Mouse (Mus musculus) kidney, adult 9 months (tissue): ENCODE data around the gene Pbx2.
A peak's percentile ranks its signal among the peaks of the same experiment; 100 is the strongest.

Experiments
- DNase-seq: peaks from one replicate; pipeline ENCODE4 v3.0.0; 2022

Pbx2 gene

DNA sequence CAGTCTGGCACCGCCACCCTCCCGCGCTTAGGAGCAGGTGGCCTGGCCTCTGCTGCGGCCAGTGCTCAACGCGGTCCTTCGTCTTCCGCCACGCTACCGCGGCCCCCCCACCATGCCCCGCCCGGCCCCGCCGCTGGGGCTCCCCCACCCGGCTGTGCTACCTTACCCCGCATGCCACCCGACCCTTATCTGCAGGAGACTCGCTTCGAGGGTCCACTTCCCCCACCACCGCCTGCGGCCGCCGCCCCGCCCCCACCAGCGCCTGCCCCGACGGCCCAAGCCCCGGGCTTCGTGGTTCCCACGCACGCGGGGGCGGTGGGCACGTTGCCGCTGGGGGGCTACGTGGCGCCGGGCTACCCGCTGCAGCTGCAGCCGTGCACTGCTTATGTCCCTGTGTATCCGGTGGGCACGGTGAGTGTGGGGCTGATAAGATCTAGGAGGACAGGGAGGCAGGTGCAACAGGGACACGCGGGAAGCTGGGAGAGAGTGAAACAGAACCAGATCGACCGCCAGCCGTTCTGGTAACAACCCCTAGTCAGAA lies 39.8 kb downstream of the Pbx2 start:
- DNase-seq = no peak

DNA sequence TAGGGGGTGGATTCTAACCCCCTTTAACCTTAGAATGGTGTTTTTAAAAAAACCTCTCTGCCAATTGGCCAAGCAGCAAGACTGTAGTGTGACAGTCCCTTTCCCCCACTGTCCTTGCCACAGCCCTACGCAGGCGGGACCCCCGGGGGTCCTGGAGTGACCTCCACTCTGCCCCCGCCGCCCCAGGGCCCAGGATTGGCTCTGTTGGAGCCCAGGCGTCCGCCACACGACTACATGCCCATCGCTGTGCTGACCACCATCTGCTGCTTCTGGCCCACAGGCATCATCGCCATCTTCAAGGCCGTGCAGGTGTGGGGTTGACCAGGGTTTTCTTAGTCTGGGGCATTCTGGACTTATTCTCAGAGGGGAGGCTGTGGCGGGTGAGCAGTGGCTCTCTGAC lies 40.6 kb downstream of the Pbx2 start:
- no peak for DNase-seq

DNA sequence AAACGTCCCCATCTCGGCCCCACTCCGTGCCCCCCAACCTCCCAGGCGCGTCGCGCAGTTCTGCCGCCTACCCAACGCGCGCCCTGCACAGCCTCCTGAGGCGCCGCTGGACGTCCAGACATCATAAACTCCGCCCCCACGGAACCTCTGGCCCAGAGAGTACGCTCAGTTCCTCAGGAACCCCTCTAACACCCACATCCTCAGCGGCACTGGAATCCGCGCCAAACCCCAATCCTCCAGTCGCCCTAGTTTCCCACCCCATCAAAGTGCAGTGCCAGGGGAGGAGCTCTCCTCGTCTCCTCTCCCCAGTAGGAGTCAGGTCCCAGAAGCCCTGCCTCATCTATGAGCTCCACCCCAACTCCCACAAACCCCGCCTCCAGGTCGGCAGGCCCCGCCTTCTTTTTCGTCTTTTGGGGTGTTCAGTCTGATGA lies 41.2 kb downstream of the Pbx2 start:
- DNase-seq = peak; percentile 89

DNA sequence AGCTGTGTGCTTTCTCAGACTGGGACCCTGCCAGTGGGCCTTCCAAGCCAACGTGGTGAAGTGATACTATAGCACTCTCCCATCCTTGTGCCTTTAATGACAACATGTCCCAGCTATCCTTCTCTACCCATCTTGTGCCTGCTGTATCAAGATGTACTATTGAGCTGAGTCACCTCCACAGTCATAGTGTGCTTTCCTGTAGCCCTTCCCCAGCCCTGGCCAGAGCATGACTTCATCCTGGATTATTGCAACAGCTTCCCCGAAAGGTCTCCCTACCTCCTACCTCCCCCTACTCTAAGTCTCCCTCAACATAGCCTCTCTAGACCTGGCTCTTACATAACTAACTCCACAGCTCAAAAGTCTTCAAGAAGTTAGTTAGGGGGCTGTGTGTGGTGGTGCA lies 44.6 kb downstream of the Pbx2 start:
- DNase-seq = no peak

DNA sequence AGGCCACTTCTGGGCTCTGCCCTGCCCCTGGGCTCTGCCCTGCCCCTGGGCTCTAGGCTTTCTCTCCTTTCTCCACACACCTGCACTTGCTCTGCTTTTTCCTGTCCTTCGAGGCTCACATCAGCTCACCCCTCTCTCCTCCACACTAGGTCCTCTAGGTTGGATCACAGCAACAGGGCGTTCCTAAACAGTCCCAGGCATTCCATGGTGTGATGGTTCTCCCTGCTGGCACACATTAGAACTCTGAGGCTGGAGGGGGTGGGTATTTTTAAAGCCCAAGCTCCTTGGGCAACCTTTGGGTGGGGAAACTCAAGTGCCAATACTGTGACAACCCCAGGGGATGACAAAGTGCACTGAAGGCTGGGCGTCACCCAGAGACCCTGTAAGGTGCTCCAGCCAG lies 46.4 kb downstream of the Pbx2 start:
- DNase-seq = no peak

DNA sequence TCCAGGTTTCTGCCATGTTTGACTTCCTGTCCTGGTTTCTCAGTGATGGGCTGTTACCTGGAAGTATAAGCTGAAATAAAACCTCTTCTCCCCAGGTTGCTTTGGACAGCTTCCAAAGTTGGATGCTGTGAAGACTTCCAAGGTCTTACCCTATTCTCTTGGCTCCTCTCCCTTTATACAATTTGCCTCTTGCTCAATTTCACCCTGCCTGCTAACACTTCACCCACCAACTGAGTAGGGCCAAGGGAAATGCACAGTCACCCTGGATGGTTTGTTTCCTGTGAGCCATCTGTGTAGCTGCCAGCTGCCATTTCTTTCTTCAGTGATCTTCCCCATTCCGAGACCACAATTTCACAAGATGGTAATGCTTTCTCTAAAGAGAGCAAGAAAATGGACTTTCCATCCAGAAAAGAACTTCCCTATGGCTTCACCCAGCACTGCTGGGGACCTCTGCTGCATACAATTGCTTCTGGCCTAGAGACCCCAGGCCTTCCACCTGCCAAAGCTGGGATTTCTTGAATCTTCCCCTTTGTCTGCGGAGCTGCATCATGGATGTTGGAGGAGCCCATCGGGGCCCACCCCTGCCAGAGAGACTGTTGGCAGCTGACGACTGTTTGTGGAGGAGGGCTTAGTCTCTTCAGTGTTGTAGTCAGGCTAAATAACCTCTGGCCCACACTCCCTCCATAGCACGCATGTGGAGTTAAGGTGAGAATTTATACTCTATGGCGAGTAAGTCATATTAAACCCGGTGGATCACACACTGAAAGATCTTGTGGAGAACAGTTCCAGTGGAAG lies 48.6 kb downstream of the Pbx2 start:
- no peak for DNase-seq

DNA sequence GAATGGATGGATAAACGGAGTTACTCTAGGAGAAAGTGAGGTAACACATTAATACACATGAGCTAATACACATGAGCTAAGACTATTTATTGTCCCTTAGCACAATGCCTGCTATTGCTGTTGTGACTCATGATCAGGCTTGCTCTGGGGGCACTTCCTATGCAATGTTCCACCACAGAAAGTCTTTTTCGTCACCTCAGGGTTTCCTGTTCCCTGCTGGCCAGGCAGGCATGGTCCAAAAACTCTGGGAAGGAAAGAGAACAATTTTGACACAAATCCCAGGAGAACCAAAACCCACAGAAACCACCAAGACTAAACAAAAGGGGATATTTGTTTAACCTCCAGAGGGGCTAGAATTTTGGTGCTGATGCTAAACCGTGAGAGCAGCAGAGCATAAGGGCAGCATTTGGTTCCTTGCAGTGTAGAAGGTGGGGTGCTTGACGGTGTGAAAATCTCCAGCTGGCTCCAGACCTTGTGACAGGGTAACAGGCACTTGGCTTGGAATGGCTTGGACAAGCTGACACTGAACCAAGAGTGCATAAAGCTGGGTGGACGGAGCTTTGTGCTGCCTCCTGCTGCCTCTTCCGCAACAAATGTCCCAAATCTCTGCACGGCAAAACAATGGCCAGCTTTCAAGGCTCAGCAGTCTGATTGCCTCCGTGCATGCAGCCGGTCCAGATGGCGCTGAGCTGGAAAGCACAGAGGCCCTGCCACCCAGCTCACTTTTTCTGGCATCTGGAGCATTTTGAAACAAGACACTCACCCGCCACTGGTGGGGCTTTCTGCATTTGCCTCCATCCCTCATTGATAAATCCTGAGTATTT lies 49.9 kb downstream of the Pbx2 start:
- DNase-seq = no peak

DNA sequence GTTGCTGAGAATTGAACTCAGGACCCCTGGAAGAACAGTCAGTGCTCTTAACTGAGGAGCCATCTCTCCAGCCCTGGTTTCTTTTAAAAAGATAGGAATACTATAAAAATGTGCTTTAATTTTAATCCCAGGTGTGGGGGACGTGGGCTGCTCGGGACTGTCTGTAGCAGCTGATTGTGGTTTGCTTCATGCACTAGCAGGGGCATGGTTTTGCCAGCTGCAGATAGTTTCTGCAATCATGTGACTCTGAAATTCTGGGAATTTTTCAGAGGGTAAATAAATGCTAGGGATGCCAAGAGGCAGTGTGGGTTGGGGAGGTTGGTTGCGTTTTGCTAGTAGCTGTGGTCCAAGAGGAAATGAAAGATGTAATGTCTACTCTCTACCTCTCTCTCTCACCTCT lies 50.9 kb downstream of the Pbx2 start:
- no peak for DNase-seq

DNA sequence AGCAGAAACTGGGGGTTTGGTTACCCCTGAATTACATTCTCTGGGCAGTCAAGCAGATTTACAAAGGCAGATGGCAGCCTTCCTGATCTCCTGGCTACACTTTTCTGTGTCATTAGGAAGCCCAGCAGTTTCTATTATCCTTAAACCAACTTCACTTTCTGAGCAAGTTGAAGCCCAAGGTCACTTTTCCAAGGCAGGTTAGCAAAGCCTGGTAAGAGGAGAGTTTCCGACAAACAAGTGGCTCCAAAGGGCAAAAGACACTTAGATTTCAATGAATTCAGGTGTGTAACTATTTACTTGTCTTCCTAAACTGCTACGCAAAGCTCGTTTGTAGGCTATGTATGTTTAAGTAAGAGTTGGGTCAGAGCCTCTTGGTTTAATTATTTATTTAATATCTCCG lies 52.3 kb downstream of the Pbx2 start:
- DNase-seq = peak; percentile 59

DNA sequence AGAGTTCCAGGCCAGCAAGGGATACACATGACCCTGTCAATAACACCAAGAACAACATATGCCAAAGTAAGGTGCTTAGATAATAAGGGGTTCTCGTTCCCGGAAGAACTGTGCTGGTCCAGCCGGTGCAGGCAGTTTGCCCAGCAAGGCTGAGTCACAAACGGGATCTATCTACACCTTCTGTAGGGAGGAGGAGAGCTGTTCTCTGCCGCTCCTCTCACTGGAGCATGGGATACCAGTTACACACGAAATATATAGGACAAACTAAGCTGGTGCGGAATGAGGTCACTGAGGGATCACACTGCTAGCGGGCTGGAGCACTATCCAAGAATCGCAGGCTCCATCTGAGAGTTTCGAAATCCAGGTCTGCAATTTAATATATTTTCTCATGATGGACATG lies 52.9 kb downstream of the Pbx2 start:
- peak; percentile 34 for DNase-seq

DNA sequence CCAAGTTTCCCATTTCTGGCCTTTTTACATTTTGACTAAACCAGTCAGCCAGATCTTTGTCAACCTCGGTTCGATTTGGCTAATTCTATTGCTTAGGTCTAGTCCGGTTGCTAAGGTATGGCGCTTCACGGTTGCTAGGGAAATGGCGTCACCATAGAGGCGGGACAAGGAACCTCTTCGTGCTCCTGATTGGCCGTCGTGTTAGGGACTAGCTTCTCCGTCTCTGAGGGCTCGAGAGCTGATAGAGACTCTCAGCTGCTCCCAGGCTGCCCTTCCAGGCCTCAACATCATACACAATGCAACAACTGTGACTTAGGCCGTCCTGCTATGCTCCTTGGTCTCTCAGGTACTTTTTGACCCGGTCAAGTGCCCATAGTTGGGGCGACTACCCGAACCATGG lies 53.5 kb downstream of the Pbx2 start, which contains the start of gene Fkbpl:
TSS of gene Fkbpl (plus strand) at position 157 of the 400 bp plus-strand sequence.
- DNase-seq = peak; percentile 99

DNA sequence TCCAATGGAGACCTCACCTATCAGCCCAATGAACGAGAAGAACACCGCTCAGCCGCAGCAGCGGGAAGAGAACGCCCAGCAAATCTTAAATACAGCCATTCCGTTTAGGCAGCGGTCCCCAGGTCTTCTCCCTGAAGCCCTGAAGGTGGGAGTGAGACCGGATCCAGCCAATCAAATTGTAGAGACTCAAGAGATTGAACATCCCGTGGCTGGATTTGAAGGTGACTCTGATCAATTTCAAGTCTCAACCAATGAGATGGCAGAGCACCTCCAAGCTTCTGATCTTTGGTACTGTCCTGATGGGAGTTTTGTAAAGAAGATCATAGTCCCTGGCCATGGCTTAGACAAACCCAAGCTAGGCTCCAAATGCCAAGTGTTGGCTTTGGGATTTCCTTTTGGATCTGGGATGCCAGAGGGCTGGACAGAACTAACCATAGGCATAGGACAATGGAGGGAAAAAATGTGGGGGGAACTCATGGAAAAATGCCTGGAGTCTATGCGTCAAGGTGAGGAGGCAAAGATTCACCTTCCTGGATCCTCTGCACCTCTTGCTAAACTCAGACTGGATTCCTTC lies 54.3 kb downstream of the Pbx2 start:
- peak; percentile 58 for DNase-seq

DNA sequence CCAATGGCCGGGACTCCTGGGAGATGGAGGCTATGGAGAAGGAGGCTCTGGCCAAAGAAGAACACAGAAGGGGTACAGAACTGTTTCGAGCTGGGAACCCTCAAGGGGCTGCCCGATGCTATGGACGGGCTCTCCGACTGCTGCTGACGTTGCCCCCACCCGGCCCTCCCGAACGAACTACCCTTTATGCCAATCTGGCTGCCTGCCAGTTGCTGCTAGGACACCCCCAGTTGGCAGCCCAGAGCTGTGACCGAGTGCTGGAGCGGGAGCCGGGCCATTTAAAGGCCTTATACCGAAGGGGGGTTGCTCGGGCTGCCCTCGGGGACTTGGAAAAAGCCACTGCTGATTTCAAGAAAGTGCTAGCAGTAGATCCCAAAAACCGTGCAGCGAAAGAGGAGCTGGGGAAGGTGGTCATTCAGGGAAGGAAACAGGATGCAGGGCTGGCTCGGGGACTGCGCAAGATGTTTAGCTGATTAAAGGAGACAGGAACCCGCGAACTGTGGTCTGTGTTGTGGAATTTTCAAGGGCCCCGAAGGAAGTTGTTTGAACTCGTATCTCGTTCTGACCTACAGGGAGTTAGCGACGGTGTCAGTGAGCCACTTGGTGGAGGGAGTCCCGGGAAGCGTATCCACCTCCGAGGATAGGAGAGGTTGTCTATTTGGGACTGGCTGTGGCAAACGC lies 54.9 kb downstream of the Pbx2 start:
- DNase-seq = peak; percentile 35
